Mouse (Mus musculus) NIH3T3 (cell line): ENCODE data around the gene Fbxo6.
"Not testable (repeated sequence)": the region's sequence is repeated elsewhere in the genome, so short reads cannot be mapped to it uniquely, and the experiment has no call there.

Source experiments
- DNase-seq: peaks from one replicate; pipeline ENCODE4 v3.0.0-alpha.2; 2012; ENCODE audit warnings: low read depth

Gene Fbxo6

DNA sequence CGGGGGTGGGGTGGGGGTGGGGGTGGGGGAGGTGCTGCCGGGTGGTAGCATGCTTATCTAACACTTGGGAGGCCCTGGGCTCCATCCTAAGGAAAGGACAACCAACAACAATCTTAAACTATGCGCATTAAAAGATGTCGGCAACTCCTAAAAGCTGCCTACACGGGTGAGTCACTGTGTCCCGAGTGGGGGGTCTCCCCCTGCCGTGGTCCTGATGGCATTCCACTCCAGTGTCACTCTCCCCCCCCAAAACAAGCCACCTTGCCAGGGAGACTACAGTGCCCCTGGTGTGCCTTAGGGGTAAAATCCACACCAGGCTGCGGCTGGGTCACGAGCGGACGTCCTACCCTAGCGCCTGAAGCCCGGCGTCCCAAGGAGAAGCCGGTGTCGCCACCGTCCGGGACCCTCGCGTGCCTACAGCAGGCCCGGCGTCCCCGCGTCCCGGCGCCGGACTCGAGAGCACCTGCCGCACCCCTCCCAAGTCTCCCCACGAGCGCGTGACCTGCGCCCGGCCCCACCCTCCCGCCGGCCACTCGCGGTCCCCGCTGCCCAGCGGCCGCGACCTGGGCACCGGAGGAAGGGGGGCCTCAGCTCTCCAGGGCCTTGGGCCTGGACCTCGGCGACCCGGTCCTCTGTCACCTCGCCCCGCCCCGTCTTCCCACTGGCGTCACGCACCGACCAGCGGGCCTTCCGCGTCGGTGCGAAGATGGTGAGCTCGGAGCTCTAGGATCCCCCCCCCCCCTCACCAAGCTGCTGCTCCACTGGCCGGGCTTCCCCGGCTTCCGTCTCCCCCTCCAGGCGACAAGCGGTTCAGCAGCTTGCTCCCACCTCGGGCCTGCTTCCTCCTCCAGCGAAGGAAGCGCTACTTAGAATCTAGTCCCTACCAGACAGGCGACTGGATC is at the start of gene Fbxo6:
TSS of gene Fbxo6 (minus strand) at position 874 of the 902 bp plus-strand sequence.
- peak; percentile 92 for DNase-seq

DNA sequence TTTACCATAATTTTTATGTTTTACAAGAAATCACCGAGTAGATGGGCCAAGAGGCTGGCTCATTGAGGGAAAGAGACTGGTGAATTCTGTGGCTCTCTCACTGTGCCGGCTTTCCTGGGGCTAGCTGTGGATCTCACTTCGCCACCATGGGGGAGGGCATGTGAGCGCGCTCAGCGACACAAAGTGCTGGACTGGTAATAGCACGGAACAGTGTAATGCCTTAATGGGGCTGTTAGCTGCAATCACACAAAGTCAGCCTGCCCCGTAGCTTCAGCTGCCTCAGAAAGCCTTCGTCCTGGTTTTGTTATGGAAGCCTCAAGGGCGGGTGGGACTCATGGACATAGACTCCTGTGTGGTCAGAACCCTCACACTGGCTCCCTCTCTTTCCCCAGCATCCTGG is 46.8 kb upstream of the Fbxo6 start:
- DNase-seq: no peak

DNA sequence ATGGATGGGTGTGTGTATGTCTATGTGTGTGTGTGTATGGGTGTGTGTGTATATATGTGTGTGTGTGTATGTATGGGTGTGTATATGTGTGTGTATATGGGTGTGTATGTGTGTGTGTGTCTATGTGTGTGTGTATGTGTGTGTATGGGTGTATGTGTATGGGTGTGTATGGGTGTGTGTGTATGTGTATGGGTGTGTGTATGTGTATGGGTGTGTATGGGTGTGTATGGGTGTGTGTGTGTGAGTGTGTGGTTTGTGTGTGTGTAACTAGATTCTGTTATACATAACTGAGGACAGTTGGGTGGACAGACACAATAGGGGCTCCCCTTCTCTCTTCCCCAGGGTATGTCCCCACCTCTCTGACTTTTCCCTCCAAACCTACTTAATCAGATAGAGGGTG is 42.5 kb upstream of the Fbxo6 start:
- DNase-seq: no peak

GRCm38 (mm10) chr4:148192707-148193245 is 40.8 kb upstream of the Fbxo6 start:
- DNase-seq: no peak

DNA sequence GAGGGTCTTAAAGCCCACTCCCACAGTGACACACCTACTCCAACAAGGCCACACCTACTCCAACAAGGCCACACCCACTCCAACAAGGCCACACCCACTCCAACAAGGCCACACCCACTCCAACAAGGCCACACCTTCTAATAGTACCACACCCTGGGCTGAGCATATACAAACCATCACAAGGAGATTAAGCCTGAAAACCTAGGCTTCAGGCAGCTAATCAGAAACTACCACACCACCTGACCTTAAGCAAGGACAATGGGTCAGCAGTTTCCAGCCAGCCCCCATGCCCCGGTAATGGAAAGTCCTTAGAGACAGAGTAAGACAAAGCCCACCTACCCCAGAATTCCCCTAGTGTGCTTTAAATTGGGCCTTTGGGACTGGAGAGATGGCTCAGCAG is 36.8 kb upstream of the Fbxo6 start:
- not testable (repeated sequence) for DNase-seq

DNA sequence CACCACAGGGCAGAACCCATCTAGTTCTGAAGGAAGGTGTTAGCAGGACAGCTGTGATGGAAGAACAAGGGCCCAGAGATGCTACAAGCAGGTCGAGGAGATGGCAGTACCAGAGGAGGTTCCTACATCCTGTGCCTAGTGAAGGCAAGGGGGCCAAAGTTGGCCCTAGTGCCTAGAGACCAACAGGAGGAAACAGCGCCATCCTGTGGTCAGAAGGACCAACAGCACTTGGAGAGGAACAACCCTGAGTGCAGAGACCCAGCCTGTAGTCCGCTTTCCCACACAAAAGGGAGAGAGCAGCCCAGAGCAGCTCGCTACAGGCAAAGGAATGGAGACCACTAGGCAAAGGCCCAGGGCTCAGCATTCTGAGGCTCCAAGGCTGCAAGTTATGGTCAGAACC is 33.9 kb upstream of the Fbxo6 start:
- no peak for DNase-seq

GRCm38 (mm10) chr4:148184564-148184963 is 32.6 kb upstream of the Fbxo6 start:
- DNase-seq: no peak

- no peak for DNase-seq
Observed at GRCm38 (mm10) chr4:148182363-148182762, 30.4 kb upstream of the Fbxo6 start.

GRCm38 (mm10) chr4:148181483-148181882 is 29.5 kb upstream of the Fbxo6 start:
- DNase-seq: peak; percentile 9

GRCm38 (mm10) chr4:148177716-148178115 is 25.8 kb upstream of the Fbxo6 start:
- DNase-seq: no peak

GRCm38 (mm10) chr4:148176603-148177002 is 24.7 kb upstream of the Fbxo6 start:
- DNase-seq: not testable (repeated sequence)

GRCm38 (mm10) chr4:148174495-148174862 is 22.5 kb upstream of the Fbxo6 start:
- DNase-seq: no peak

DNA sequence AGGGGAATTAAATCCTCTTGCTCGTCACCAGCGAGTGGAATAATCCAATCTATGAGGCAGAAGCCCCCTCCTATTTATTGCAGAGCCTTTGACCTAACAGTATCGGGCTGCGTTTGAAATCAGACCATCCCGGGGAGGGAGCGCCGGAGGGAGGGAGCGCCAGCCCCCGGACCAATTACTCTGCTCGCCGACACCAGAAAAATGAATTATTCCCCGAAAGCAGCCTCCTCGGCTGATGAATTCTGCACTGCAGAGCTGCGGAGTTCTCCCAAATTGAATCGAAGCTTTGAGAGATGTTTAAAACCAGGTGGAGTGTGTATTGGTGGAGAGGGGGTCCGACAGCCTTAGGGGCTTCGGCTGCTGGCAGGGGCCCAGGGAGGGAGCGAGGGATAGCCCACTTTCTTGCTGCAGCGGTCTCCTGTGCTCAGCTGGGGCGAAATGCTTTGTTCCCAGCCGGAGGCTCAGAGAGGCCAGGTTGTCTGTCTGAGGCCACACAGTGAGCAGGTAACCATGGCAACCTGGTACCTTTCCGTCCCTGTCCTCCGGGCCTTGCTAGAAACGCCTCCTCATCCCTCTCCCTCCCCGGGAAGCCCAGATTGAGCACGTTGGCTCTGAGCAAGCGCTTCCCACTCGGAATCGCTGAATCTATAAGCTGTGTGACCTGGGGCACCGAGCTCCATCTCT is 22.0 kb upstream of the Fbxo6 start:
- no peak for DNase-seq

GRCm38 (mm10) chr4:148171261-148171660 is 19.3 kb upstream of the Fbxo6 start:
- DNase-seq: no peak

GRCm38 (mm10) chr4:148170842-148171241 is 18.9 kb upstream of the Fbxo6 start:
- DNase-seq: peak; percentile 73

- no peak for DNase-seq
Observed at GRCm38 (mm10) chr4:148169586-148169985, 17.6 kb upstream of the Fbxo6 start.

GRCm38 (mm10) chr4:148168287-148168686 is 16.3 kb upstream of the Fbxo6 start:
- peak; percentile 67 for DNase-seq

- DNase-seq: peak; percentile 77
Observed at GRCm38 (mm10) chr4:148166986-148167385, 15.0 kb upstream of the Fbxo6 start.

GRCm38 (mm10) chr4:148166431-148166830 is 14.5 kb upstream of the Fbxo6 start:
- DNase-seq: no peak

DNA sequence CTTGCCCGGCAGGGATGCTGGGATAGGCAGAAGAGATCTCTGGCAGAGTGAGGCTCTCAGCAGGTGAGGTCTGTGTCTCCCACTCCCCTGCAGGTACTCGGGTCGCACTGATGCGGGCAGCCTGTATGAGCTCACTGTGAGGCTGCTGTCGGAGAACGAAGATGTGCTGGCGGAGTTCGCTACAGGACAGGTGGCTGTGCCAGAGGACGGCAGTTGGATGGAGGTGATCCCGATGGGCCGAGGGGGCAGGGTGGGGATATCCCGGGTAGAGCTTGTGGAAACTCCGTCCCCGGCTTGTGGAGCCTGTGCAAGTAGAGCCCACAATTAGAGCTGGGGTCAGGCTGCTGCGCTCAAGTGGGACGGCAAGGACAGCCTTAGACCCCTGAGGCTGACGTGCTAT is 13.6 kb upstream of the Fbxo6 start:
- no peak for DNase-seq

GRCm38 (mm10) chr4:148164461-148164860 is 12.5 kb upstream of the Fbxo6 start:
- DNase-seq: no peak

- peak; percentile 78 for DNase-seq
Observed at GRCm38 (mm10) chr4:148164002-148164439, 12.1 kb upstream of the Fbxo6 start.
